Mouse (Mus musculus) kidney, postnatal 0 days (tissue): ENCODE data around the gene Plekhg1. TPM values are rescaled to one million over a fixed set of nuclear protein-coding genes. Genes with fewer than 3 reads are reported as not detected.

Experiments
- ATAC-seq: fragments of 200-750 bp; cut with Nextera tagmentation; replicated peaks from 2 replicates; pipeline ENCODE4 v1.8.0; 2017; ENCODE audit warnings: low read depth, moderate number of reproducible peaks, moderate TSS enrichment, moderate library complexity; ENCODE audit not compliant: low FRiP score
- DNase-seq: peaks from one replicate; pipeline ENCODE4 v3.0.0-alpha.2; 2016; ENCODE audit warnings: low spot score
- H3K27ac ChIP-seq: fragments of 300-500 bp; sonication (generic); 2 replicates; pipeline ENCODE4 v1.5.1; 2014; ENCODE audit warnings: mild to moderate bottlenecking
- H3K27me3 ChIP-seq: fragments of 300-500 bp; sonication (generic); 2 replicates; pipeline ENCODE4 v1.6.1; 2014; ENCODE audit warnings: low read length, mixed read lengths; ENCODE audit not compliant: insufficient read depth
- H3K36me3 ChIP-seq: fragments of 300-500 bp; sonication (generic); 2 replicates; pipeline ENCODE4 v1.6.1; 2014; ENCODE audit warnings: low read length, mixed read lengths; ENCODE audit not compliant: insufficient read depth
- H3K4me1 ChIP-seq: fragments of 300-500 bp; sonication (generic); replicated peaks from 2 replicates; pipeline ENCODE4 v1.6.1; 2014; ENCODE audit warnings: antibody characterized with exemption, low read length, mixed read lengths; ENCODE audit not compliant: insufficient read depth
- H3K4me2 ChIP-seq: fragments of 300-500 bp; sonication (generic); 2 replicates; pipeline ENCODE4 v1.6.1; 2014; ENCODE audit warnings: mild to moderate bottlenecking, low read length, moderate library complexity, mixed read lengths
- H3K4me3 ChIP-seq: fragments of 300-500 bp; sonication (generic); replicated peaks from 2 replicates; pipeline ENCODE4 v1.5.1; 2014; ENCODE audit warnings: low read depth, low read length
- H3K9ac ChIP-seq: fragments of 300-500 bp; sonication (generic); 2 replicates; pipeline ENCODE4 v1.6.1; 2014; ENCODE audit warnings: low read depth, low read length
- H3K9me3 ChIP-seq: fragments of 300-500 bp; sonication (generic); replicated peaks from 2 replicates; pipeline ENCODE4 v1.6.1; 2016; ENCODE audit warnings: low read length, inconsistent platforms, mixed read lengths
- CTCF ChIP-seq: IDR thresholded peaks from 2 replicates; pipeline ENCODE4 v1.5.1; 2016; ENCODE audit warnings: antibody characterized with exemption, low read depth, mild to moderate bottlenecking, moderate library complexity
- WGBS: fragments of 180-500 bp; shearing (Covaris S2); extraction: QIAGEN DNeasy Blood & Tissue Kit; methylation state at CpG from one replicate; pipeline ENCODE4 v1.1.7; 2014; 5-methylcytosine and 5-hydroxymethylcytosine counted together
- polyA plus RNA-seq: library from polyadenylated mRNA; unstranded; fragments of >200 nt; fragmentation: Nextera tagmentation; extraction: Ambion mirVana; gene quantifications from 2 replicates; pipeline ENCODE4 v1.2.1, GENCODE M21; 2015

The Plekhg1 gene
- polyA plus RNA-seq, 1 experiment from 2014 or later, result 8.9 TPM

DNA sequence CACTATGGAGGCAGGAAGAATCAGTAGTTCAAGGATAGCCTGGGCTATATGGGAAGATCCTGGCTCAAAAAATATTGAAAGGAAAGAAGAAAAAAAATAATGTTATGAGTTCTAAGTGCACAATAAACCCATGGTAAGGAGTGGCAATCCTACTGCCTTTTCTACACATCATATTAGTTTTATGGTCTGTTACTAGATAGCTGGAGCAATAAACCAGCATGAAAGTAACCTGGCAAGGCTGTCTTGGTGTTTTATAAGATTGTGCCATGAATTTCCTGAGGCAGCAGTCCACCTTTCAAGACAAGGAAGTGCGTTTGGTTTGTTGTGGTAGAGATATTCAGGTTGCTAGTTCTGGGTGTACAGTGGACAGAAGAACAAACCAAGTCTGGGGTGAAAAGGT, 9.4 kb downstream of the Plekhg1 start:
- Histone ChIP-seq H3K4me3 (no peak overlapping the region), H3K9ac (no peak overlapping the region), H3K4me2 (no peak overlapping the region), H3K27me3 (no peaks in the 10 kb centered on the region), H3K4me1 (no peaks in the 10 kb centered on the region), H3K27ac (no peak overlapping the region), H3K36me3 (no peaks in the 10 kb centered on the region), H3K9me3 (no peaks in the 10 kb centered on the region)
- 86% methylated on average over 1 of the region's 1 CpGs for WGBS
- DNase-seq (no peak), ATAC-seq (no peak)
- TF ChIP-seq CTCF, result no peak

DNA sequence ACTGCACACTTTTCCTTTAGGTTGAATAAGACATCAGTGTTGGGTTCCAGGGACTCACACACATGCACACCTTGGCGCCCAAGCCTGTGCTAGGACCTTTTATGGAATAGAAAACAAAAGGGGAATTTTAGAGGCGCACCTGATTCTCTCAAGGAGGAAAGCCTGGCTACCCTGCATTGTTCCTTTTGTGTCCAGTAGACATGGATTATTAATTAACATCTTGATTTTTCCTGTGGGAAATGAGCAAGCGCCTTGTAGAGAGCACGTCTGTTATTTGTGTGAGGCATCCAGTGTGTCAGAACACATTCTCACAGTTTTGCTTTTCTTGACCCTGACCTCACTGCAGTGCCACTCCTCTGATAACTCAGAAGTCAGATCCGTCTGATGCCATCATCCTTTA, 21.8 kb downstream of the Plekhg1 start:
- WGBS, result 57% methylated on average over 5 of the region's 5 CpGs
- no peaks in the 10 kb centered on the region for H3K36me3 ChIP-seq
- DNase-seq (no peak), ATAC-seq (no peak)
- H3K4me2 ChIP-seq, result no peak overlapping the region
- no peaks in the 10 kb centered on the region for H3K9me3 ChIP-seq
- no peaks in the 10 kb centered on the region for H3K4me1 ChIP-seq
- no peak overlapping the region for H3K27ac ChIP-seq
- no peak for TF ChIP-seq CTCF
- no peaks in the 10 kb centered on the region for H3K27me3 ChIP-seq
- no peak overlapping the region for H3K4me3 ChIP-seq
- H3K9ac ChIP-seq, result no peak overlapping the region

DNA sequence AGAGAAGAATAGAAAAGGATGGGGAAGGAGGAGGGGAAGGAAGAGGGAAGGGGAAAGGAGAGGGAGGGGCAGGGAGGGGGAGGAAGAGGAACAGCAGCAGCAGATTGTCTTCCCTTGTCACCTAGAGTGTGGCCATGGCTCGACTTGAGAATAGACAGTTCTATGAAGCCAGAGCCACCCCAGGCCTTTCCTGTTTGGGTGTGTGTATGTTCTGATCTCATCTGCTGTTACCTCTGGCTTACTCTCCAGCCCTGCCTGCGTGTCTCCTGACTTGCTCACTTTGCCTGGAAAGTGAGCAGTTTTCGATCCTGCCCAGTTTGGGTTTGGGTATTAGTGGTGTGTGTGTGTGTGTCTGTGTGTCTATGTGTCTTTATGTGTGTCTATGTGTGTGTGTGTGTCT, 23.0 kb downstream of the Plekhg1 start:
- Histone ChIP-seq H3K36me3 (no peaks in the 10 kb centered on the region), H3K27ac (no peak overlapping the region), H3K27me3 (no peaks in the 10 kb centered on the region), H3K4me2 (no peak overlapping the region), H3K9ac (no peak overlapping the region), H3K9me3 (no peaks in the 10 kb centered on the region), H3K4me3 (no peak overlapping the region), H3K4me1 (no peaks in the 10 kb centered on the region)
- WGBS, result 57% methylated on average over 3 of the region's 3 CpGs
- TF ChIP-seq CTCF, result no peak
- ATAC-seq (no peak), DNase-seq (peak; percentile 12)

DNA sequence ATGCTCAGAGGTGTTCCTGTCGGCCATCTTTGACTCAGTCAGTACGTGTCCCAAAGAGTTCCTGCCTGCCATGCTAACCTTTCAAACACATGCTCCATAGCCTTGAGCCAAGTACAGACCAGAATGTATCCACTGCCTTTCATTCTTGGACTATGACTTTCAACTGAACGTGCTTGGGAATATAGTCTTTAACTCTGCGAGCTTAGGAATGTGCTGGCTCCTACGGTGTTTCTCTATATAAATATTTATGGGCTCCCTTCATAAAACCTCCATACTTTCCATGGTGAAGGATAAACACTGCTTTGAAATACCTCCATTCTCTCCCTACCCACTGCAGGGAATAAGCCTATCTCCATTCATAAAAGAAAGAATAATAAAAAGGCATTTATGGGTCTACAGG, 29.0 kb downstream of the Plekhg1 start:
- ATAC-seq (no peak), DNase-seq (no peak)
- Histone ChIP-seq H3K9ac (no peak overlapping the region), H3K4me1 (no peaks in the 10 kb centered on the region), H3K27ac (no peak overlapping the region), H3K27me3 (no peaks in the 10 kb centered on the region), H3K4me2 (no peak overlapping the region), H3K9me3 (no peaks in the 10 kb centered on the region), H3K36me3 (no peaks in the 10 kb centered on the region), H3K4me3 (no peak overlapping the region)
- WGBS, result 67% methylated on average over 5 of the region's 5 CpGs
- TF ChIP-seq CTCF, result no peak

GRCm38 (mm10) chr10:3774330-3774729, 34.2 kb downstream of the Plekhg1 start:
- WGBS, result 81% methylated on average over 2 of the region's 2 CpGs
- Histone ChIP-seq H3K4me2 (no peak overlapping the region), H3K9ac (no peak overlapping the region)

GRCm38 (mm10) chr10:3776761-3777160, 36.6 kb downstream of the Plekhg1 start:
- TF ChIP-seq CTCF, result no peak
- WGBS, result 93% methylated on average over 2 of the region's 2 CpGs
- no peak overlapping the region for H3K9ac ChIP-seq
- ATAC-seq, result no peak
- no peaks in the 10 kb centered on the region for H3K36me3 ChIP-seq
- H3K4me3 ChIP-seq, result no peak overlapping the region
- H3K27ac ChIP-seq, result no peak overlapping the region
- H3K27me3 ChIP-seq, result no peaks in the 10 kb centered on the region
- H3K4me2 ChIP-seq, result no peak overlapping the region
- no peaks in the 10 kb centered on the region for H3K4me1 ChIP-seq
- H3K9me3 ChIP-seq, result no peaks in the 10 kb centered on the region
- no peak for DNase-seq

More at GRCm38 (mm10) chr10:3774330-3774729, 34.2 kb downstream of the Plekhg1 start:
- H3K4me3 ChIP-seq, result no peak overlapping the region
- no peak for TF ChIP-seq CTCF
- no peaks in the 10 kb centered on the region for H3K36me3 ChIP-seq
- no peak for ATAC-seq
- no peaks in the 10 kb centered on the region for H3K9me3 ChIP-seq
- no peak overlapping the region for H3K27ac ChIP-seq
- H3K27me3 ChIP-seq, result no peaks in the 10 kb centered on the region
- DNase-seq, result peak; percentile 69
- H3K4me1 ChIP-seq, result no peaks in the 10 kb centered on the region

- H3K4me3 ChIP-seq, result no peak overlapping the region
- ATAC-seq (no peak), DNase-seq (peak; percentile 40)
- H3K4me2 ChIP-seq, result no peak overlapping the region
- no peaks in the 10 kb centered on the region for H3K9me3 ChIP-seq
- H3K36me3 ChIP-seq, result no peaks in the 10 kb centered on the region
- no peak for TF ChIP-seq CTCF
- no peaks in the 10 kb centered on the region for H3K4me1 ChIP-seq
- no peak overlapping the region for H3K27ac ChIP-seq
- H3K27me3 ChIP-seq, result no peaks in the 10 kb centered on the region
- WGBS, result 84% methylated on average over 4 of the region's 4 CpGs
- no peak overlapping the region for H3K9ac ChIP-seq
Observed at GRCm38 (mm10) chr10:3785362-3785761, 45.2 kb downstream of the Plekhg1 start.
